Mouse (Mus musculus) bone marrow, adult 2 months (tissue): ENCODE measurements around the gene Metap1d.

ENCODE experiments used
- CTCF ChIP-seq: fragments of 200-500 bp; IDR thresholded peaks from 2 replicates; pipeline ENCODE4 v1.5.1; 2011; ENCODE audit warnings: low read length, control low read depth; ENCODE audit not compliant: control insufficient read depth, insufficient read depth
- POLR2A ChIP-seq: fragments of 200-500 bp; IDR thresholded peaks from 2 replicates; pipeline ENCODE4 v1.6.1; 2011; ENCODE audit warnings: low read depth, mild to moderate bottlenecking, control low read depth, low read length, borderline replicate concordance; ENCODE audit not compliant: control insufficient read depth

- TF ChIP-seq CTCF (no peak), POLR2A (no peak)
These were observed 71.7 kb downstream of the Metap1d start for GRCm38 (mm10) chr2:71524763-71525162.
